Mouse (Mus musculus): ENCODE measurements around the gene Arl14ep. TPM values are rescaled to one million over a fixed set of nuclear protein-coding genes. Genes with fewer than 3 reads are reported as not detected.

The Arl14ep gene
- polyA plus RNA-seq, 1 experiment: 131 TPM

- H3K4me3 ChIP-seq (ENCODE audit: insufficient read depth, low read length): no peak overlapping the region
- TF ChIP-seq POLR2A (IDR thresholded peaks at IDR 0.05; ENCODE audit: low read depth, low read length) (no peak), CTCF (IDR thresholded peaks at IDR 0.05; ENCODE audit: borderline replicate concordance, insufficient read depth, low read length) (no peak)
- H3K27ac ChIP-seq (ENCODE audit: insufficient read depth, low read length): no peak overlapping the region
Observed at GRCm38 (mm10) chr2:106959380-106959779, 14.8 kb downstream of the Arl14ep start.

GRCm38 (mm10) chr2:106958916-106959315 is 15.3 kb downstream of the Arl14ep start:
- H3K4me3 ChIP-seq (ENCODE audit: insufficient read depth, low read length): no peak overlapping the region
- TF ChIP-seq CTCF (IDR thresholded peaks at IDR 0.05; ENCODE audit: borderline replicate concordance, insufficient read depth, low read length) (no peak), POLR2A (IDR thresholded peaks at IDR 0.05; ENCODE audit: low read depth, low read length) (no peak)
- no peaks in the 10 kb centered on the region for H3K4me1 ChIP-seq (ENCODE audit: control insufficient read depth, insufficient read depth, low read length)
- no peak overlapping the region for H3K27ac ChIP-seq (ENCODE audit: insufficient read depth, low read length)

More at GRCm38 (mm10) chr2:106959380-106959779, 14.8 kb downstream of the Arl14ep start:
- H3K4me1 ChIP-seq (ENCODE audit: control insufficient read depth, insufficient read depth, low read length): no peaks in the 10 kb centered on the region

GRCm38 (mm10) chr2:106956146-106956545 is 18.1 kb downstream of the Arl14ep start:
- H3K27ac ChIP-seq (ENCODE audit: insufficient read depth, low read length): peak overlapping the region; percentile 38
- TF ChIP-seq POLR2A (IDR thresholded peaks at IDR 0.05; ENCODE audit: low read depth, low read length) (no peak), CTCF (IDR thresholded peaks at IDR 0.05; ENCODE audit: borderline replicate concordance, insufficient read depth, low read length) (no peak)
- no peaks in the 10 kb centered on the region for H3K4me1 ChIP-seq (ENCODE audit: control insufficient read depth, insufficient read depth, low read length)
- H3K4me3 ChIP-seq (ENCODE audit: insufficient read depth, low read length): no peak overlapping the region

GRCm38 (mm10) chr2:106955621-106956020 is 18.6 kb downstream of the Arl14ep start:
- Histone ChIP-seq H3K4me1 (ENCODE audit: control insufficient read depth, insufficient read depth, low read length) (no peaks in the 10 kb centered on the region), H3K27ac (ENCODE audit: insufficient read depth, low read length) (peak overlapping the region; percentile 38), H3K4me3 (ENCODE audit: insufficient read depth, low read length) (no peak overlapping the region)
- TF ChIP-seq CTCF (IDR thresholded peaks at IDR 0.05; ENCODE audit: borderline replicate concordance, insufficient read depth, low read length) (no peak), POLR2A (IDR thresholded peaks at IDR 0.05; ENCODE audit: low read depth, low read length) (no peak)

GRCm38 (mm10) chr2:106954975-106955374 is 19.2 kb downstream of the Arl14ep start:
- Histone ChIP-seq H3K27ac (ENCODE audit: insufficient read depth, low read length) (no peak overlapping the region), H3K4me1 (ENCODE audit: control insufficient read depth, insufficient read depth, low read length) (no peaks in the 10 kb centered on the region), H3K4me3 (ENCODE audit: insufficient read depth, low read length) (no peak overlapping the region)
- TF ChIP-seq POLR2A (IDR thresholded peaks at IDR 0.05; ENCODE audit: low read depth, low read length): no peak
- TF ChIP-seq CTCF (IDR thresholded peaks at IDR 0.05; ENCODE audit: borderline replicate concordance, insufficient read depth, low read length): no peak

GRCm38 (mm10) chr2:106942451-106942850 is 31.8 kb downstream of the Arl14ep start:
- no peak overlapping the region for H3K27ac ChIP-seq (ENCODE audit: insufficient read depth, low read length)
- no peak overlapping the region for H3K4me3 ChIP-seq (ENCODE audit: insufficient read depth, low read length)
- no peaks in the 10 kb centered on the region for H3K4me1 ChIP-seq (ENCODE audit: control insufficient read depth, insufficient read depth, low read length)
- TF ChIP-seq CTCF (IDR thresholded peaks at IDR 0.05; ENCODE audit: borderline replicate concordance, insufficient read depth, low read length): no peak
- TF ChIP-seq POLR2A (IDR thresholded peaks at IDR 0.05; ENCODE audit: low read depth, low read length): no peak

- Histone ChIP-seq H3K4me1 (ENCODE audit: control insufficient read depth, insufficient read depth, low read length) (no peaks in the 10 kb centered on the region), H3K4me3 (ENCODE audit: insufficient read depth, low read length) (no peak overlapping the region), H3K27ac (ENCODE audit: insufficient read depth, low read length) (no peak overlapping the region)
- TF ChIP-seq POLR2A (IDR thresholded peaks at IDR 0.05; ENCODE audit: low read depth, low read length): no peak
Observed at GRCm38 (mm10) chr2:106935681-106936080, 38.5 kb downstream of the Arl14ep start.

- no peak overlapping the region for H3K4me3 ChIP-seq (ENCODE audit: insufficient read depth, low read length)
Observed at GRCm38 (mm10) chr2:106929906-106930305, 44.3 kb downstream of the Arl14ep start.

More at GRCm38 (mm10) chr2:106929906-106930305, 44.3 kb downstream of the Arl14ep start:
- no peaks in the 10 kb centered on the region for H3K4me1 ChIP-seq (ENCODE audit: control insufficient read depth, insufficient read depth, low read length)
- H3K27ac ChIP-seq (ENCODE audit: insufficient read depth, low read length): no peak overlapping the region
- TF ChIP-seq CTCF (IDR thresholded peaks at IDR 0.05; ENCODE audit: borderline replicate concordance, insufficient read depth, low read length) (no peak), POLR2A (IDR thresholded peaks at IDR 0.05; ENCODE audit: low read depth, low read length) (no peak)

Other genes with a start within 250 kb of the Arl14ep start
- not detected in 2 replicates for gene Fshb, start 85.2 kb upstream of the Arl14ep start, polyA plus RNA-seq (2011; ENCODE audit: insufficient read length, low read depth, missing spikeins)